Mouse (Mus musculus) ES-E14 (cell line): ENCODE results near the gene Zfp808. TPM values are rescaled to one million over a fixed set of nuclear protein-coding genes. Genes with fewer than 3 reads are reported as not detected.
A peak's percentile ranks its signal among the peaks of the same experiment; 100 is the strongest.
"Not testable (repeated sequence)": the region's sequence is repeated elsewhere in the genome, so short reads cannot be mapped to it uniquely, and the experiment has no call there.

Experiments
- DNase-seq: peaks from one replicate; pipeline ENCODE4 v3.0.0-alpha.2; 2013; ENCODE audit warnings: low read depth, low spot score
- H3K27ac ChIP-seq: 2 replicates; pipeline ENCODE4 v1.5.1; 2012; ENCODE audit warnings: low read depth, mild to moderate bottlenecking, low read length, moderate library complexity, mixed read lengths; ENCODE audit not compliant: poor library complexity, insufficient read depth, severe bottlenecking
- H3K36me3 ChIP-seq: 2 replicates; pipeline ENCODE4 v1.6.1; 2012; ENCODE audit warnings: mild to moderate bottlenecking, low read length, moderate library complexity, mixed read lengths; ENCODE audit not compliant: control insufficient read depth, poor library complexity, insufficient read depth, severe bottlenecking
- H3K4me1 ChIP-seq, 2 experiments: fragments of 150-350 bp in 1 of 2; sonication (generic) in 1 of 2; 2 replicates each; pipeline ENCODE4 v1.6.1; 2012; ENCODE audit warnings: low read length in 2 of 2, mild to moderate bottlenecking in 1 of 2, mixed read lengths in 1 of 2; ENCODE audit not compliant: control insufficient read depth in 2 of 2, insufficient read depth in 2 of 2, poor library complexity in 1 of 2
- H3K4me3 ChIP-seq, 2 experiments: fragments of 150-350 bp in 1 of 2; sonication (generic) in 1 of 2; 2 replicates each; pipeline ENCODE4 v1.5.1; 2012; ENCODE audit warnings: low read length in 2 of 2, low read depth in 1 of 2, mild to moderate bottlenecking in 1 of 2, mixed read lengths in 1 of 2; ENCODE audit not compliant: insufficient read depth in 1 of 2, poor library complexity in 1 of 2, severe bottlenecking in 1 of 2
- H3K9ac ChIP-seq: 2 replicates; pipeline ENCODE4 v1.6.1; 2012; ENCODE audit warnings: low read depth, mild to moderate bottlenecking, low read length, mixed read lengths; ENCODE audit not compliant: poor library complexity, insufficient read depth, severe bottlenecking
- H3K9me3 ChIP-seq: fragments of 150-350 bp; sonication (generic); 2 replicates; pipeline ENCODE4 v1.6.1; 2012; ENCODE audit warnings: low read depth, mild to moderate bottlenecking, low read length; ENCODE audit not compliant: control insufficient read depth, insufficient read depth
- ZC3H11A ChIP-seq: IDR thresholded peaks from 2 replicates; pipeline ENCODE4 v1.6.1; 2012; ENCODE audit warnings: low read depth, mild to moderate bottlenecking, inconsistent platforms, low read length, borderline replicate concordance
- in situ Hi-C, 2 experiments: fragments of 600-800 bp; cut with MboI; formaldehyde crosslinking; loops; one replicate each; pipeline ENCODE4 v1.15.1; 2025; ENCODE audit warnings: low sequenced_read_pairs in 2 of 2, inconsistent platforms in 1 of 2; ENCODE audit not compliant: unreplicated experiment in 2 of 2
- total RNA-seq: library from RNA; depleted of rRNA; stranded (reverse); fragments of 300-350 nt; gene quantifications from 2 replicates; pipeline ENCODE4 v1.2.3, GENCODE M21; 2012; rRNA removed

Zfp808 gene
- 35.5 and 45.6 TPM in 2 replicates for total RNA-seq

DNA sequence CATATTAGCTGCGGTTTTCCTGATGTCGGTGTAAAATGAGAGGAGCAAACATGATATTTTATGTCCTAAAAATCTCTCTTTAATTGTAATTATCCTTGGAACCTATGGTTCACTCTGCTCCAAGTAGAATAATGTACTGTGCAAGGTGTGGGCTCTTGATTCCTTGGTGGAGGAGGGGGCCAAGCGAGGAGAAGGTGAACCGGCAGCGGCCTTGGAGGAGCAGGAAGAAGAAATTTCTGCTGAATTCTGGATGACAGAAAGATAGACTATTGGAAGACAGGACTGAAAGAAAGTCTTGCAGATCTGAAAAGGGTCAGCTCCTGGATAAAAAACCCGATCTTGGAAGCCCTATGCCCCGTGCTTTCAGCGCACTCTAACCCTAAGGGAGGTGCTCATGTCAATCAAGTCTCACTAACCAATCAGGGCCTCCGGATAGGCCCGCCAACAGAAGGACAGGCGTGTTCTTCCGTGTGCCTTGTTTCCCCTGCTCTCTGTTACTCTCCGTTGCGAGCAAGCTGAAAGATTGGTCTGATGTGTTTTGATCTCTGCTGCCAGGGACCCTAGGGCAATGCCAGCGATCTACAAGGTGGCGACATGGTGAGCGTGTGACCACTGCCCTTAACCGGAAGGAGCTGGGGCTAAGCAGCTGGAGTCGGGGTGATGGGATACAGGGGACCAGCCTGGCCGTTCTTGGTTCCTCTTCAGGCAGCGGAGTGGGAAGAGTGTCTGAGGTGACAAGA is at the start of gene Zfp808:
Zfp808 (plus strand) TSS at position 455 of the 740 bp plus-strand sequence.
- H3K9me3 ChIP-seq, in situ Hi-C loops, H3K36me3 ChIP-seq, H3K4me1 ChIP-seq: not testable (repeated sequence)
- H3K27ac ChIP-seq: peak within 1 kb of the TSS; percentile 85
- DNase-seq: peak; percentile 36
- peak within 1 kb of the TSS; percentile 96 for H3K9ac ChIP-seq
- H3K4me3 ChIP-seq: peak within 1 kb of the TSS; percentile 99 to 100

- H3K27ac ChIP-seq: peak overlapping the region; percentile 22; the same call in 1 of the 2 replicates
- in situ Hi-C loops, H3K4me3 ChIP-seq, H3K4me1 ChIP-seq, H3K9me3 ChIP-seq, H3K36me3 ChIP-seq, DNase-seq, H3K9ac ChIP-seq: not testable (repeated sequence)
Measured at GRCm38 (mm10) chr13:62098786-62099185, 30.9 kb upstream of the Zfp808 start.

GRCm38 (mm10) chr13:62099454-62099853 is 30.2 kb upstream of the Zfp808 start:
- H3K36me3 ChIP-seq, H3K27ac ChIP-seq, in situ Hi-C loops, H3K9ac ChIP-seq, H3K9me3 ChIP-seq, H3K4me1 ChIP-seq, DNase-seq: not testable (repeated sequence)
- peak overlapping the region in 1 of 2 experiments; percentile 27; a peak in 1 of 4 replicates for H3K4me3 ChIP-seq

- not testable (repeated sequence) for H3K36me3 ChIP-seq, H3K9ac ChIP-seq, H3K4me1 ChIP-seq, H3K4me3 ChIP-seq, H3K27ac ChIP-seq, DNase-seq, H3K9me3 ChIP-seq
- in situ Hi-C loops: loop anchor here in 1 of 2 experiments (25.0 kb wide), 1 partner anchor 90 kb away; no protein-coding TSS in a partner anchor
Measured at GRCm38 (mm10) chr13:62102368-62102767, 27.3 kb upstream of the Zfp808 start.

DNA sequence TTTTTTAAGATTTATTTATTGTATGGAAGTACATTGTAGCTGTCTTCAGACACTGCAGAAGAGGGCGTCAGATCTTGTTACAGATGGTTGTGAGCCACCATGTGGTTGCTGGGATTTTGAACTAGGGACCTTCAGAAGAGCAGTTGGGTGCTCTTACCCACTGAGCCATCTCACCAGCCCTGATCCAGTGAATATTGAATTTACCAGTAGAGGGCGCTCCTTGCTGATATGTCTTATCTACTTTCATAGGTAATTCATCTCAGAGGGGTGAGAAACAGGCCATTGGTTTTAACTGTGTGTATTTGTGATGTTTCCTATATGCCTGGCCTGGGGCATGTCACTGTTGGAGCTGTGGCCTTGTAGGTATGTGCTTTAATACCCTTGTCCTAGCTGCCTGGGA is 13.8 kb upstream of the Zfp808 start:
- in situ Hi-C loops: loop anchor here in 1 of 2 experiments (25.0 kb wide), 1 partner anchor 104 kb away; no protein-coding TSS in a partner anchor
- not testable (repeated sequence) for H3K27ac ChIP-seq, H3K9me3 ChIP-seq, H3K9ac ChIP-seq, H3K4me1 ChIP-seq, H3K36me3 ChIP-seq, H3K4me3 ChIP-seq
- peak; percentile 57; the same call in 1 of the 2 replicates for TF ChIP-seq ZC3H11A
- DNase-seq: peak; percentile 87

DNA sequence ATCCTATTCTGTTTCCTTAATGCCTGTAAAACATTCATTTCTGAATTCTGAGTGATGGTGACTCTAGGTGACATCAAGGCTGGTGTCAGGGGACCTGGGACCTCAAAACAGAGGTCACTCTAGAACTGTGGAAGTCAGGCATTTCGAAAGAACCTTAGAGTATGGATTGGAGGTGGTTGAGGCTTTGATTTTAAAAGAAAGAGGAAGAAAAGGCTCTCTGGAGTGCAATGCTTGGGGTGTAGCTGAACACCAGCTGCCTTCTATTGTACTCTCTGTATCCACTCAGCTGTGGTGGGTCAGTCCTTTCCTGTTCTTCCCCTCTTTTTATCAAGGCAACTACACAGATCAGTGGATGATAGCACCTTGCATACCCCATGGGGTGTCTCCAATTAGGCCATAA is 8.1 kb upstream of the Zfp808 start:
- H3K4me1 ChIP-seq, H3K4me3 ChIP-seq, H3K9ac ChIP-seq, H3K9me3 ChIP-seq, H3K27ac ChIP-seq, H3K36me3 ChIP-seq: not testable (repeated sequence)
- DNase-seq: peak; percentile 15
- in situ Hi-C loops: loop anchor here in 1 of 2 experiments (25.0 kb wide), 1 partner anchor 109 kb away; no protein-coding TSS in a partner anchor
